Mouse (Mus musculus): ENCODE measurements around the gene 9930022D16Rik. TPM values are rescaled to one million over a fixed set of nuclear protein-coding genes. Genes with fewer than 3 reads are reported as not detected.

9930022D16Rik gene
- not detected for total RNA-seq (2021)
- long read RNA-seq, experiment 1, result 0 reads
- long read RNA-seq, experiment 2, result 0 reads

DNA sequence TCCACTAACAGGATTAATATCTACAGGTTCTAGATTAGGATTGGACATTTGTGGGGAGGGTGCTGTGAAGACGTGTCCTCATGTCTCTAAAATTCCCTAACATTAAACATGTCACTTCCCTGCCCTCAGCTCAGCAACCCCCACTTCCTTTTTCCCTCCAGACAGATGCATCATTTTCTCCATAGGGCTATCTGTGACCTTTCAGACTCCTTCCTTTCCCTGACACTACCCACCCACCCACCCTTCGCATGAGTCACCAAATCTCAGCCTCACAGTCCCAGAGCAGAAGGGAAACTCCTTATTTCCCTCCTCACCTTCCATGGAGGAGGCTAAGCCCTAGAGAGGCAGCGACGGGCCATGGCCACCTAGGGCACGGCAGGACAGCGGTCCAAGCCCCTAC lies at the start of gene 9930022D16Rik:
Gene 9930022D16Rik (plus strand): TSS at position 301 of the 400 bp plus-strand sequence.
- no peak for DNase-seq (ENCODE audit: low spot score in 2 of 2)

DNA sequence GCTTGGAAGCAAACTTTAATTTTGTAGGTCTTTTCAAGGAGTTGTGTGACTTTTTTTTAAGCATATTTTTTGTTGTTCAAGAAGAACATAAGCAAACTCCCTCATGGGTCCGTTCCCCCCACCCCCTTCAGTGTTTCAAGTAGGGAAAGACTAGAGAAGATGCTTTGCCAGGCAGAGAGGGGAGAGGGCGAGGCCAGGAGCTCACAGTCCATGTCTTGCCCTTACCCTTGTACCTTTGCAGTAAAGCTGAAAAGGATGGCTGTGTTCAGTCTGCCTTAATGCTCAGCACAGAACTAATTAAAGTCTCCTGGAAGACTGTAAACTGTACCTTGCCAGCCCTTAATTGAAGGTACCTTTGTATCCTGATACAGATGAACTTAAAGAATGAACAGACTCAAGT lies 49.4 kb upstream of the 9930022D16Rik start:
- no peak for DNase-seq (ENCODE audit: low spot score in 2 of 2)

DNA sequence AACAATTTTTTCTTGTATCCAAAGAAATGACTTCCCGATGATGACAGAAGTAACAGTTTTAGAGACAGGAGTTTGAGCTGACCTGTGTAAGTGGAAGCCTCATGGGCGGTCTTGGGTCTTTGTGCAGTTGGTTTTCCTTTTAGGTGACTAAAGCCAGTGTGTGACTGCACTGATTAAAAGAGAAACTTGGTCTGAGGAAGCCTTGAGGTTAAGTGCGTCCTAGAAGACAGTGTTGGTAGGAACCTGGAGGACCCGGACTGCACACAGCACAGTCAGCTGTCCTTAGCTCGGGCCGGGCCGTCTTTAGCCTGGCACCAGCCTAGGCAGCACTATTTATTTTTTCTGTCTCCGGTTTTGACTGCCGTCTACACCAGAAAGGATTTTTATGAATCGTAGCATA lies 48.8 kb upstream of the 9930022D16Rik start:
- DNase-seq (ENCODE audit: low spot score in 2 of 2), result no peak

DNA sequence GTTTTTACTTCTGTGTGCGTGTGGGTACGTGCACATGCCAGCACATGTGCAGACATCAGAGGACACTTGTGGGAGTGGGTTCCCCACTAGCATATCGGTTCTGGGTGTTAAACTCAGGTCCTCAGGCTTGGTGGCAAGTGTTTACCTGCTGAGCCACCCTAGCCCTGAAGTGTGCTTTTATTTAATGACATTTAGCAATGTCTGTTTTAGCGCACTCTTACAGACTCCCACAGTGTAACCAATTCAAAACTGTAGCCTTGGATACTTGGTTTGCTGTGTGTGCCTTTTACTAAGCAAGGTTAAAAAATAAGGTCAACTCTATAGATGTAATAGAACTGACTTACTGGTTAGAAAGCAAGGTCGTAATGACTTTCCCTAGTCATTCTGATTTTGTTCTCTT lies 47.9 kb upstream of the 9930022D16Rik start:
- DNase-seq (ENCODE audit: low spot score in 2 of 2), result no peak

DNA sequence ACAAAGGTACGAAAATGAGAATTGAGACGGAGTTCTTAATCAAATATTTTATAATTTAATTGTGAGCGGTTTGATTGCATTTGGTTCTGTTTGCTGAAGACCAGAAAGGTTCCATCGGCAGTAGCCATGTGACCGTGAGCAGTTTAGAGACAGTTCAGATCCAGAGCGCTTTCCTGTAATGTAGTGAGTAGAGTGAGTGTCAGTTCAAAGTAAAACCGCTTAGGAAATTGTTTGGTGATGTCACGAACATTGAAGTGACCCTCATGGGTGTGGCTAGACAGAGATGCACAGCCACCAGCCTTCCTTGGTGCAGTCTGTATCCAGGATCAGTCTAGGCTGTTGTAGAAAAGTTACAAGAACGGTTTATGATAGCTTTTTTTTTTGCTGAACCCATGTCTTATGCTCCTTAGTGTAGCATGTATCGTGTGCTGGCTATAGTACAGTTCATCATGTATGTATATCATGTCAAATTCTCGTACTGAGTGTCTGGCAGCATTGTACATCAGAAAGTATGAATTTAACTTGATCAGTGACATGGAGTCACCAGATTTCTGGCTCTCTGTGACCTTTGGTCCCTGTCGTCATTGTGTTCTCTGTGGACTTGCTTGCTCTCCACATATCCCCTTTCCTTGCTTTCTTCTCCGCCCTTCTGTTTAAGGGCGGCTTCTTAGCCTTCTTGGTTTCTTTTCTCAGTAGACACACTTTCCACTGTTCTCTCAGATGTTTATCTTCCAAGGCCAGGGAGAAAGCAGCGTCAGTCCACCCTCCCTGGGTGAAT lies 46.7 kb upstream of the 9930022D16Rik start:
- no peak for DNase-seq (ENCODE audit: low spot score in 2 of 2)

DNA sequence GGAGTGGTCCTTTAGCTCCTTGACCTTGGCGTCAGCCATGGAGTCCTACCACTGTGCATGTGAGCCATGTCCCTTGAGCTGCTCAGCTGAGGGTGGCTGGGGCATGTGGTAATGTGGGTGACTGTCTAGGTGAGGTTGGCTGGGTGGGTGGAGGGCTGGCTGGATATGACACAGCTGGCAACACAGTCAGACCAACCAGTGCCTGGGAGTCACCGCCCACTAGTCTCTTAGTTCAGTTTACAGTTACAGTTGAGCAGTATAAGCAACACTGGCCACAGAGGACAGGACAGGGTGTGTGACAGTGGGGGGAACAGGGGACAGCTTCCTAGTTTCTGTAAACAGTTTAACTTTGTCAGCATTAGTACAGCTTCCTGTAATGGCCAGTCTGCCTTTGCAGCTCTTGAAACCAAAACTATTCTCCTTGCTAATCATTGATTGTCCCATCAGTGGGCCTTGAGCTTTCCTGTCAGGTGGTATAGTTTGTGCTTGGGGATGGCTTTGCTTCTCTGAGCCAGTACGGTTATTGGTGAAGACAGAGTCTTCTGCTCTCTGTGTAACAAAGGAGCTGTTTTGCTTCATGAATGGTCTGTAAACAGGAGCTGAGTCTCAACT lies 44.6 kb upstream of the 9930022D16Rik start:
- DNase-seq (ENCODE audit: low spot score in 2 of 2), result no peak

DNA sequence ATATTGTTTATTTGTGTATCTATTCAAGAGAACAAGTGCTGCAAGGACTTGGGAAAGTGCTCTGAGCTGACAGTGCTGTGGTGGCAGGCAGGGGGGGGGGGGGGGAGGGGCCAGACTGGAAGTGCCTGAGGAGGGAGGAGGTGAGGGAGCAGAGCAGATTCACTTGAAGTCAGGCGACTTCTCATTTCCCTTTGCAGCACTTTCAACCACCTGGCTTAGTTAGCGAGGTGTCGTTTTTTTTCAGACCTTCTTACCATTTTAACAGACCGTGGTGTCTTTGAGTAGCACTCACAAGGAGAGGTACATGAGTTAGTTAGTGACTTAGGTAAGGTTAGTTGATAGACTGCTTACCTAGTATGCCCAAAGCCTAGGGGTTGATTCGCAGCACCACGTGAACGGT lies 38.3 kb upstream of the 9930022D16Rik start:
- no peak for DNase-seq (ENCODE audit: low spot score in 2 of 2)

DNA sequence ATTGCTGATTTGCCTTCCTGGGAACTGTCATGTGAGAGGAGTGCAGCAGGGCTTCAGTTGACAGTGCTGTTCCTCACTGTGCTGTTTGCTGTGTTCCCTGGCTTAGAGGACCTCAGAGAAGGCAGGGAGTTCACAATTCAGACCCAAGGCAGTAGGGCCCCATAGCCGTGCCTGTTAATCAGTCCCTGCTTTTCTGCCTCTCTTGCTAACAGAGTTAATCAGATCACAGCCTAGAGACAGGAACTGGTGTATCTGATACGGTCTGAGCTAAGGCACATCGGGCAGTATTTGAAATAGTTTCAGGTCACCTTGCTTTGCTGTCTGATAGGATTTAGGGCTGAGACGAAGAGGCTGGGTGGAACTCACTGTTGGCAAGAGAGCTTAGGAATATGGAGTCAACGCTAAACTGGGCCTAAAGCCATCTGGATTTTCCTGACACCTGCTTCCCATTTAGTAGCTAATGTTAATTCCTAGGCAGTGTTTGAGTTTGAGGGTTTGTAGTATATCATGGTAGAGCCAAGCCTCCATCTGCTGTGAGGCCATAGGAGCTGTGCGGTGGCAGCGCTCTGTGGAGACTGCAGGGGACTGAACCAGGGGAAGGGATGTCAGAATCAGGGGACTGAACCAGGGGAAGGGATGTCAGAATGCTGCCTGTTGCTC lies 37.1 kb upstream of the 9930022D16Rik start:
- DNase-seq (ENCODE audit: low spot score in 2 of 2), result no peak

DNA sequence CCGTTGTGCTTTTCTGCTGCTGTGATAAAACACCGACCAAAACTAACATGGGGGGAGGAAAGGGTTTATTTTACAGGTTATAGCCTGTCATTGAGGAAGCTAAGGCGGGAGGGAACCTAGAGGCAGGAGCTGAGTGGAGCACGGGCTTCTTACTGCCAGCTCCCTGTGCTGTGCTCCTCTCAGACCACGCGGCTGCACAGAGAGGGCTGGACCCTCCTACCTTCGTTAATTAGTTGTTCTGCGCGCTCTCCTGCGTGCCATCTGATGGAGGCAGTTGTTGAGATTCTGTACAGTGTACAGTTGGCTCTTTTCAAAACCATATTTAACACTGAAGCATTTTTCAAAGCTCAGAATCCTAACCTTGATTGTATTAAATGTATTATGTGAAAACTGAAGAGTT lies 36.2 kb upstream of the 9930022D16Rik start:
- DNase-seq (ENCODE audit: low spot score in 2 of 2), result no peak

DNA sequence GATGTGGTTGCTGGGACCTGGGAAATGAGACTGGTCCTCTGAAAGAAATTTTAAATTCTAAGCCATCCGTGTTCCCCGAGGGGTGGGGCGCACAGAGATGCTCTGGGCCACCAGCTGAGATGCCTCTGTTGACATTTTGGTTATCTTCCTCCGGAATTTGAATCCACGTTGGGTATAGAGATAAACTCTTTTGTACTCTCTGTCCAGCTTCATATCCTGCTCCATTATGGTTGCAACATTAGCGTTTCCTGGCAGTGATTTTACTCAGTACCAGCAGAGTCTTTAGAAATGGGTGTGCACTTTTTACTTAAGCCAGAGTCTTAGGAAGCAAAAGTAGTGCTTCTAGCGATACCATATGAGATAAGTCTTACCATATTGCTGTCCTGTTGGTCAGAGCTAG lies 35.7 kb upstream of the 9930022D16Rik start:
- no peak for DNase-seq (ENCODE audit: low spot score in 2 of 2)

DNA sequence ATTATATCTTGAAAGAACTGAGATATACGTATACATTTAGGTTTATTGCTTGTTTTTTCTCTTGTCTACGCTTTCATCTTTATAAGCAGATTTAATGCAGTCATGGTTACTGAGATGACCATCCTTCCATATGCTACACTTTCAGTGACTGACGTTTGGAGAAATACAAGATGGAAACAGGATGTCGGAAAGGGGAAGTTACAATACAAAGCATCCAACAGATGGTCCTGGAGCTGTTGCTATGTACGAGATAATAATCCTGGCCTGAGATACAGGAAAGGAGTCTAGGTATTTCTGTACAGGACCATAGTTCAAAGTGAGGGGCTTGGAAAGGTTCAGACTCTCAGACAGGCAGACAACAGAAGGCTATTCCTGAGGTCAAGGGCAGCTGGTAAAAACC lies 33.1 kb upstream of the 9930022D16Rik start:
- no peak for DNase-seq (ENCODE audit: low spot score in 2 of 2)

DNA sequence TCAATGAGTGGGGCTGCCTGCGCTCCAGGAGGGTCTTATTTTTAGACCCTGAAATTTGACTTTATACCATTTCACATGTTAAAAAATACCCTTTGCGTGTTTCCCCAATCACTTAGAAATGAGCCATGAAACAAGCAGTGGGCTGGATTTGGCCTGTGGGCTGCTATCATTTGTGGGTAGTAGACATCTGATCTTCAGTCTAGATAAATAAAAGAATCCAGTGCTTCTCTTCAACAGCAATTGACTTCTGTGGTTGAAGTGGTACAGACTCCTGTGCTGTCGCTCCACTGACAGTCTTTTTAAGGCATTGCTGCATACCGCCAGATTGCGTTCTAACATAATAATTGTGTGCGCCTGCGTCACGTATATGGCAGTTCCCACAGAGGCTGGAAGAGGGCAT lies 28.4 kb upstream of the 9930022D16Rik start:
- no peak for DNase-seq (ENCODE audit: low spot score in 2 of 2)

DNA sequence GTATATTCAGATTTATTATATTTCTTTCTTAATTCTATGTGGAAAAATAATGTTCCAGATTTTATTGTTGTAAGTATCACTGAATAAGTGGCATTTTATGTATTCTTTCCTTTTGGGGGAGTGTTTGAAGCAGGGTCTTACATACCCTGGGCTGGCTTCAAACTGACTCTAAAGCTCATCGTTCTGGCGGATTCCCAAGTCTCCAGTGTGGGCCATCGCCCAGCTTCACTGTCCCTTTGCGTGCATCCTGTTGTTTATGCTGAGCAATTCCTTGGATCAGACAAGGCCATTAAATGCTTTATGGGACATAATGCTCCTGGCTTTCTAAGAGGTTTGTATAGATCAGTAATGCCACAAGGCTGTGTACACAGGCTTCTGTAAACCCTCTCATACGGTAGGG lies 24.7 kb upstream of the 9930022D16Rik start:
- no peak for DNase-seq (ENCODE audit: low spot score in 2 of 2)

DNA sequence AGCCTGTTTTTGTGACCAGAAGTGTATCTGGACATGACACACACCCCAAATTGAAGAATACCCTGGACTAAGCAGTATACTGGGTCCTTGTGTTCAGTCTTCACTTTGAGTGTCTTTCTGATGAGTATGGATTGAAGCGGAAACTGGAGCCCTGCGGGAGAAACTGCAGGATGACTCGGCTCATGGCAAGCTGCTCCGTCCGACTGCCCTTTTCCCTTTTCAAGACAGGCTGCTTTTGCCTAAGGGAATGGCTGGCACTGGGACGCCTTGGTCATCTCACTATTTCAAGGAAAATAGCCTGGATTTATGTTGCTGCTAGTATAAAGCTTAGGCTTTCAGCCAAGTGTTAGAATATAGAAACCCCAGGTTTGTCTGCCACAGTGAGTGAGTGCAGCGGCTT lies 22.5 kb upstream of the 9930022D16Rik start:
- DNase-seq (ENCODE audit: low spot score in 2 of 2), result no peak

DNA sequence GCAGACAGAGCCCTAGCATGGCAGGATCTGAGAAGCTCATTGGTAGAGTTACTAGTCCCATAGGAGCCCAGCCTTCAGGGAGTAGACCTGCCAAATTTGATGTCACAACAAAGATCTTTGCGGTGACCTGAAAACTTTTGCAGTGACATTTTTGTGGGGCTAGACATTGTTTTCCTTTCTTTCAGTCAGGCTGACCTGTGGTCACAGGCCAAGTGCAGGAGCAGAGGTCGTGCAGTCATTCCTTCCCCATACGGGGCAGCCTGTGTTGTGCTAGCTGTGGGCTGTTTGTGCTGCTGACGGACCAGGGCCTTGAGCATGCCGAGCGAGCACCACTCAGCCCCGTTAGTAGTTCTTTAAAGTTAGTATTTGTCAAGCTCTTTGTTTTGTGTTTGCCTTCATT lies 22.0 kb upstream of the 9930022D16Rik start:
- DNase-seq (ENCODE audit: low spot score in 2 of 2), result no peak

DNA sequence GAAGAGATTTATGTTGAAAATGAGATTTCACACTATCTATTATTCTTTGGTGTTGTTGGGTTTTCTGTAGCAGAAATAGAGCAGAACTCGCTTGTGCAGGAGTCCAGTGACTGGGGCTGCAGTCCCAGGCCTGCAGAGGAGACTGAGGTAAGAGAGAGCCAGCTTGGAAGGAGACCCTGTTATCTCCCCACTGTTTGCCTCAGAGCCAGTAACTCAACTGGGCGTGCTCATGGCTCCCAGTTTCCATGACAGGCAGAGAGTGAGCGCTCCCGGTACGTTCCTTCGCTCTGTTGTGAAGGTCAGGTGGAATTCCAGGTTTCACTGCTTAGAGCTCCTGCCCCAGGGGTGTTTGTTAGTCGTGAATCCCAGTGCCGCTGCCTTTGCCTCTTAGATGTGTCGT lies 21.1 kb upstream of the 9930022D16Rik start:
- DNase-seq (ENCODE audit: low spot score in 2 of 2), result no peak

DNA sequence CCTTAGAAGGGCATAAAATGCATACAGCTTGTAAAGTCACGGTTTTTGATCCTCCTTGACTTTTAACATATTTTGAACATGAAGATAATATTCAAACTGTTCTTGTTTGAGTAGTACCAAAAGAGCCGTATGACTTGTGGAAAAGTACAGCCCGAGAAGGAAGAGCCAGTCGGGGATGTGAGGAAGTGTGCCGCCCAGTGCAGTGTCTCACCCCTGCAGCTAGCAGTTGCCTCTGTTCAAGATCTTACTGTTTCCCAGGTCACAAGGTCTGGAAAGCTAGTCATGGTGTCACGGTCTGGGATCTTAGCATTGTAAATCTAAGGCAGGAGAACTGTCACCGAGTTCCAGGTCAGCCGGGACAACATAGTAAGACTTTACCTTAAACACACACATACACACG lies 19.0 kb upstream of the 9930022D16Rik start:
- DNase-seq (ENCODE audit: low spot score in 2 of 2), result no peak

DNA sequence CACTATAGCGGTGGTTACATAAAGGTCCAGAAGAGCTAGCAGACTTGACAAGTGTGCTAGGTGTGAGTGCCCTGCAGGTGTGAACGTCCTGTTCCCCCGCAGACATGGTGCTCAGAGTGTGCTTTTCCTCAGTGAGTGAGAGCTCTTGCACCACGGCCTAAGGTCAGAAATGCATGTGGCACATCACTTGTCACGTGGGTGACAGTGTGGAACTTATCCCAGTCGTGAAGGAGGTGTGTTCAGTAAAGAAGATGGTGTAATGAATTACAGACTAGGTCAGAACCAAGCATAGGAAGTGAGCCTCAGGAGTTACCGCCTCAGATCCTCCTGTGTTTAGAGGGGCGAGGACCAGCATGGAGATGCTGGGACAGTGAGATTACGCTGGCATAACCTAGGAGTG lies 18.4 kb upstream of the 9930022D16Rik start:
- DNase-seq (ENCODE audit: low spot score in 2 of 2), result no peak

DNA sequence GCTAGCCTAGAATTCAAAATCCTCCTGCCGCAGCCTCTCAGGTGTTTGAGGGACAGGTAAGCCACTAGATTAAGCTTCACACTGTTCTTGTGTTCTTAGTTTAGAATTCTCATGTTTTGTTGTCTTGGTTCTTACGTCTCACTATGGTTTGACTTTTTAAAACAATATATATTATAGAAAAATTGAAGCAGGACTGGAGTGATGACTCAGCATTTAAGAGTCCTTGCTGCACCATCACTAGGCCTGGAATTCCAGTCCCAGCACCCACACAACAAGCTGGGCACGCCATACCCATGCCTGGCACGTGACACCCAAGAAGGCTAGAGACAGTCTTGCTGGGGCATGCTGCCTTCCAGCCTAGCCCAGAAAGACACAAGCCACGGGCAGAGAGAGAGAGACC lies 7.3 kb upstream of the 9930022D16Rik start:
- no peak for DNase-seq (ENCODE audit: low spot score in 2 of 2)

DNA sequence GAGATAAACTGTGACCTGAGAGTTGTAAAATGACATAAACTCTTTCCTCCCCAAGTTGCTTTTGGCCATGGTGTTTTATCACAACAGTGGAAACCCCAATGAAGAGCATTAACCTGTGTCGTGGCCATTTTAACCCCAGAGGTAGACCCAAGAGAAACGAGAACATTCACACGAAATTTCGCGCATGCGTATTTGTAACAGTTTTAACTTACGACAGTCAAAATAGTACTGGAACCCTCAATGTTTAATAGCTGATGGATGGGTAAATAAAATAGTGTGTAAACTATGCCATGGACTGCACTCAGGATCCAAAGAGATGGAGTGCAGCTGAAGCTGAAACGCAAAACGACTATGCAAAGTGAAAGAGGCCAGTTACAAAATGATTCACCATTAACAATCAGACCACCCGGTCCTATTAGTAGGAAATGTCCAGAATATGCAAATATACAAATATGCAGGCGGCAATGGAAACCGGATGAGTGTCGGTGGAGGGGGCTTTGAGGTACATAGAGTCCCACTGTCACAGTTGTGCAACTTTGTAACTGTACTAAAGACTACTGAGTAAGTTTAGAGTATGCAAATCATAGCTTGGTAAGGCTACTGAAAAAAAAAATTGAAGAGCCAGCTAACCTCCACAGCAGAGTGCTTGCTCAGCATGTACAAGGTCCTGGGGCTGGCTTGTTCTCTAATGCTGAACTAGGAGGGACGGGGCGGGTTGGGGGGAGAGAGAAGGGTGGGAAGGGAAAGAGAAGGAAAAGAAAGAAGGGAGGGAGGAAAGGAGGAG lies 3.3 kb upstream of the 9930022D16Rik start:
- no peak for DNase-seq (ENCODE audit: low spot score in 2 of 2)

DNA sequence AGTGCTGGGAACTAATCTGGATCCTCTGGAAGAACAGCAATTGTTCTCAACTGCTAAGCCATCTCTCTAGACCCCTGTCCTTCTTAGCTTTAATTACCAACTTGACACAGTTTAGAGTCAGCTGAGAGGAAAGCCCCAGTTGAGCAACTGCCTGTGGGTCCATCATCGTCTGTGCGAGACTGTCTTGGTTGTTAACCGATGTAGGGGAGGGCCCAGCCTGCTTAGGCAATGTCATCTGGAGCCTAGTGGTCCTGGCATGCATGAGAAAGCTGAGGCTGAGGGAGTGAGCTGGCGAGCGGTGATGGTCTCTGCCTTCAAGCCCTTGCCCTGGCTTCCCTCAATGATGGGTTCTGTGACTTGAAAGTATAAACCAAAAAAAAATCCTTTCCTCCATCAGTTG lies 1.1 kb downstream of the 9930022D16Rik start:
- no peak for DNase-seq (ENCODE audit: low spot score in 2 of 2)

All from adrenal gland, adult 18-20 months (tissue).